Comparison of ENCODE assay signal across 10 mouse cellular contexts in genomic region chr13:99184155-99184886, GRCm38 (mm10). TPM values are rescaled to one million over a fixed set of nuclear protein-coding genes. Genes with fewer than 3 reads are reported as not detected.
DNase-seq lines count a peak whose midpoint lies in the region; ATAC-seq and TF ChIP-seq lines count a peak whose summit lies in the region.
"Had no signal": no experiment of that assay in that cellular context is flagged by ENCODE, and none has a peak within 500 bp of the region (broad histone marks: within the 10 kb centered on the region; RNA-seq: fewer than 3 reads in every experiment).

TSS of gene Zfp366 (plus strand) at chr13:99184823.

- H3K4me2 ChIP-seq in liver, postnatal 0 days (ENCODE audit: low read depth, low read length): peak within 1 kb of the TSS; percentile 48; the same call in 1 of the 2 replicates
- H3K4me2 ChIP-seq: midbrain, embryonic 13.5 days had no signal

- no peaks in the 10 kb centered on the region for H3K36me3 ChIP-seq in liver, postnatal 0 days (replicated peaks; ENCODE audit: insufficient read depth, low read length)
- H3K36me3 ChIP-seq: midbrain, embryonic 13.5 days had no signal

- no peak for DNase-seq in cerebellum, adult 2 months
- DNase-seq in cerebellum, adult 11 months: no peak
- no peak for DNase-seq in left cerebral cortex, adult 2 months (ENCODE audit: extremely low spot score in 1 of 2, low spot score in 2 of 2)
- no peak for DNase-seq in left cerebral cortex, postnatal 25 days (ENCODE audit: low spot score in 2 of 2)
- no peak for DNase-seq in heart, postnatal 14 days
- DNase-seq in liver, postnatal 0 days: no peak
- no peak for DNase-seq in B cell, adult 2 months
- DNase-seq in frontal cortex, postnatal 10 days (ENCODE audit: low spot score in 2 of 2): no peak
- DNase-seq: gastrocnemius, postnatal 14 days had no signal

- no peak for ATAC-seq in liver, postnatal 0 days
- ATAC-seq: midbrain, embryonic 13.5 days had no signal

- no peak for TF ChIP-seq CTCF in cerebellum, adult 2 months (IDR thresholded peaks at IDR 0.05; ENCODE audit: borderline replicate concordance, insufficient read depth, low read depth, low read length)
- no peak for TF ChIP-seq CTCF in left cerebral cortex, adult 2 months (IDR thresholded peaks at IDR 0.05)
- TF ChIP-seq CTCF in liver, postnatal 0 days (IDR thresholded peaks at IDR 0.05; ENCODE audit: low read depth): no peak

- peak within 1 kb of the TSS; percentile 53; the same call in 1 of the 2 replicates for H3K27ac ChIP-seq in cerebellum, adult 2 months (ENCODE audit: insufficient read depth, low read length)
- peak within 1 kb of the TSS; percentile 65 for H3K27ac ChIP-seq in left cerebral cortex, adult 2 months
- peak within 1 kb of the TSS; percentile 2; the same call in 1 of the 2 replicates for H3K27ac ChIP-seq in liver, postnatal 0 days (ENCODE audit: low read depth)
- H3K27ac ChIP-seq: midbrain, embryonic 13.5 days had no signal

- no peak for TF ChIP-seq EP300 in liver, postnatal 0 days (IDR thresholded peaks at IDR 0.05; ENCODE audit: low read depth)

- intact Hi-C loops in left cerebral cortex, adult 2 months (cut with DNase I): no loop called here
- intact Hi-C loops in left cerebral cortex, postnatal 25 days (cut with DNase I): no loop called here
- intact Hi-C loops in heart, postnatal 14 days (cut with DNase I): no loop called here

- TF ChIP-seq POLR2A in cerebellum, adult 2 months (IDR thresholded peaks at IDR 0.05; ENCODE audit: borderline replicate concordance, insufficient read depth, low read length): no peak

- no peak within 1 kb of the TSS for H3K9ac ChIP-seq in liver, postnatal 0 days (replicated peaks)
- H3K9ac ChIP-seq: midbrain, embryonic 13.5 days had no signal

- no peaks in the 10 kb centered on the region for H3K9me3 ChIP-seq in liver, postnatal 0 days (ENCODE audit: low read length)
- H3K9me3 ChIP-seq: midbrain, embryonic 13.5 days had no signal

- peaks cover 3% of the 10 kb centered on the region; the same call in 1 of the 2 replicates for H3K4me1 ChIP-seq in cerebellum, adult 2 months (ENCODE audit: control insufficient read depth, insufficient read depth, low read length)
- H3K4me1 ChIP-seq in liver, postnatal 0 days (ENCODE audit: insufficient read depth): no peaks in the 10 kb centered on the region

- no peaks in the 10 kb centered on the region for H3K27me3 ChIP-seq in cerebellum, adult 2 months (ENCODE audit: control insufficient read depth, insufficient read depth, low read length)
- no peaks in the 10 kb centered on the region for H3K27me3 ChIP-seq in liver, postnatal 0 days (ENCODE audit: insufficient read depth, low read length)
- H3K27me3 ChIP-seq: midbrain, embryonic 13.5 days had no signal

- no peak within 1 kb of the TSS for H3K4me3 ChIP-seq in cerebellum, adult 2 months (replicated peaks; ENCODE audit: insufficient read depth, low read depth, low read length)
- H3K4me3 ChIP-seq in left cerebral cortex, adult 2 months: peak within 1 kb of the TSS; percentile 26; the same call in 1 of the 2 replicates
- H3K4me3 ChIP-seq in liver, postnatal 0 days (ENCODE audit: low read depth, low read length): peak within 1 kb of the TSS; percentile 7; the same call in 1 of the 2 replicates
- H3K4me3 ChIP-seq: midbrain, embryonic 13.5 days had no signal

- WGBS in cerebellum, adult 2 months: 62% methylated on average over 11 of the region's 11 CpGs
- WGBS in liver, postnatal 0 days (ENCODE audit: insufficient replicate concordance): 21% methylated on average over 11 of the region's 11 CpGs

RNA-seq across cellular contexts. Expression of gene Zfp366, which starts in this region (rescaled TPM):
- polyA plus RNA-seq in cerebellum, adult 2 months (2012; rRNA removed): 2.8 and 3.1 TPM in 2 replicates
- 1 to 10 TPM; 3.1 to 4.1 TPM for total RNA-seq in left cerebral cortex, adult 2 months (2021)
- total RNA-seq in left cerebral cortex, postnatal 25 days (2021): 1 to 10 TPM; 3.5 to 4.3 TPM
- total RNA-seq in heart, postnatal 14 days (2021): 10 to 100 TPM; 19.7 to 21.2 TPM
- 0.33 and 0.39 TPM in 2 replicates for polyA plus RNA-seq in liver, postnatal 0 days (2015; fragmentation: Nextera tagmentation; extraction: Ambion mirVana)

Comparison
In these comparisons a context has a peak if more than half of its experiments do, and no peak if none do; other contexts are left out.
1. H3K27ac ChIP-seq: peak in every context shown above with its lines; median percentile 65 in left cerebral cortex, adult 2 months; 53 in cerebellum, adult 2 months; 2 in liver, postnatal 0 days.